Mouse (Mus musculus): Measurements from ENCODE around the gene Iqce.

Iqce gene

GRCm38 (mm10) chr5:140637989-140638388 lies 64.2 kb downstream of the Iqce start:
- no peak for DNase-seq

GRCm38 (mm10) chr5:140637058-140637410 lies 65.1 kb downstream of the Iqce start:
- DNase-seq = no peak

GRCm38 (mm10) chr5:140636316-140637057 lies 65.7 kb downstream of the Iqce start:
- no peak for DNase-seq

GRCm38 (mm10) chr5:140634798-140635722 lies 67.1 kb downstream of the Iqce start:
- peak; percentile 61 for DNase-seq

GRCm38 (mm10) chr5:140633432-140633831 lies 68.7 kb downstream of the Iqce start:
- peak; percentile 72 for DNase-seq

- DNase-seq = no peak
Observed at GRCm38 (mm10) chr5:140628995-140629394, 73.2 kb downstream of the Iqce start.

- no peak for DNase-seq
Observed at GRCm38 (mm10) chr5:140627580-140627979, 74.6 kb downstream of the Iqce start.

- no peak for DNase-seq
Observed at GRCm38 (mm10) chr5:140624961-140625360, 77.2 kb downstream of the Iqce start.

GRCm38 (mm10) chr5:140624238-140624637 lies 77.9 kb downstream of the Iqce start:
- no peak for DNase-seq

- DNase-seq = no peak
Observed at GRCm38 (mm10) chr5:140623791-140624190, 78.4 kb downstream of the Iqce start.

- no peak for DNase-seq
Observed at GRCm38 (mm10) chr5:140622978-140623670, 79.1 kb downstream of the Iqce start.

GRCm38 (mm10) chr5:140621517-140621916 lies 80.7 kb downstream of the Iqce start:
- peak; percentile 7 for DNase-seq

- peak; percentile 3 for DNase-seq
Observed at GRCm38 (mm10) chr5:140621092-140621491, 81.1 kb downstream of the Iqce start.

GRCm38 (mm10) chr5:140619895-140620736 lies 82.1 kb downstream of the Iqce start:
- peak; percentile 17 for DNase-seq

GRCm38 (mm10) chr5:140619151-140619771 lies 82.9 kb downstream of the Iqce start:
- peak; percentile 55 for DNase-seq

- peak; percentile 84 for DNase-seq
Observed at GRCm38 (mm10) chr5:140617714-140618113, 84.5 kb downstream of the Iqce start.

- peak; percentile 36 for DNase-seq
Observed at GRCm38 (mm10) chr5:140616691-140617090, 85.5 kb downstream of the Iqce start.

- DNase-seq = peak; percentile 2
Observed at GRCm38 (mm10) chr5:140616110-140616503, 86.1 kb downstream of the Iqce start.

GRCm38 (mm10) chr5:140615321-140616109 lies 86.7 kb downstream of the Iqce start:
- peak; percentile 1 for DNase-seq

- no peak for DNase-seq
Observed at GRCm38 (mm10) chr5:140614837-140615236, 87.3 kb downstream of the Iqce start.

GRCm38 (mm10) chr5:140614141-140614540 lies 88.0 kb downstream of the Iqce start:
- DNase-seq = peak; percentile 1

Measured in layer of hippocampus, adult 9-11 months (tissue).